8 mouse cellular contexts compared by ENCODE assay signal in the genomic region with DNA sequence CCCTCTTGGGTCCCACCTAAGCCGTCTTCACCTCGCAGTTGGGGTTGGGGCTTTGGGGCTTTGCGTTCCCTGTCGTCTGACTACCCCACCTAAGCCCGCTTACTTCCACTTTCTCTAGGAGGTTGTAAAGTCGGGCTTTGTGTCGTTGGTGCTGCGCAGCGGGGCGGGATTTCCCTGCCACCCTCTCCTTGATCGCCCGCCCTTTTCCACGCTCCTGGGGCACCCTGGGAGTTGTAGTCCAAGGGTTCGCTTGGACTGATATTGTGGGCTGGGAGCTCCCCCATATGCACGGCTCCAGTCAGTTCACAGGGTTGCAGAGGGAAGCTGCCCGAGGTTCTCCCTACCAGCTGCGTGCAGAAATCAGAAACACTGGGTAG.
DNase-seq lines count a peak whose midpoint lies in the region; ATAC-seq and TF ChIP-seq lines count a peak whose summit lies in the region.

No protein-coding gene starts in this region.

- peak overlapping the region; percentile 96 for H3K27ac ChIP-seq in embryonic facial prominence, embryonic 10.5 days (replicated peaks)
- H3K27ac ChIP-seq in intestine, embryonic 15.5 days = peak overlapping the region; percentile 93
- peak overlapping the region; percentile 93 for H3K27ac ChIP-seq in small intestine, adult 2 months (ENCODE audit: insufficient read depth, low read depth, low read length)

- peak; percentile 91 for ATAC-seq in intestine, embryonic 15.5 days

- peak overlapping the region; percentile 80 for H3K9ac ChIP-seq in intestine, embryonic 15.5 days

- H3K4me2 ChIP-seq in intestine, embryonic 15.5 days (replicated peaks) = peak overlapping the region; percentile 43

- H3K4me3 ChIP-seq in embryonic facial prominence, embryonic 10.5 days = peak overlapping the region; percentile 72
- H3K4me3 ChIP-seq in intestine, embryonic 15.5 days (replicated peaks) = peak overlapping the region; percentile 59
- peak overlapping the region; percentile 98 for H3K4me3 ChIP-seq in small intestine, adult 2 months (ENCODE audit: low read depth, low read length)

- 0 out of 2 replicates have a peak, but pooled peaks cover 5% of the 10 kb centered on the region for H3K4me1 ChIP-seq in embryonic facial prominence, embryonic 10.5 days
- no peaks in the 10 kb centered on the region for H3K4me1 ChIP-seq in intestine, embryonic 15.5 days (replicated peaks)
- H3K4me1 ChIP-seq in small intestine, adult 2 months (ENCODE audit: control insufficient read depth, insufficient read depth, insufficient read length, low read length) = no peaks in the 10 kb centered on the region

- peak; percentile 90 for DNase-seq in 3T3-L1 (ENCODE audit: low read depth, low spot score)
- peak; percentile 93 for DNase-seq in adrenal gland, postnatal 14 days
- peak; percentile 89 for DNase-seq in embryonic facial prominence, embryonic 10.5 days (ENCODE audit: low spot score)
- peak; percentile 72 to 82 for DNase-seq in gastrocnemius, postnatal 4 days (ENCODE audit: low spot score in 2 of 2)
- DNase-seq in left cerebral cortex, postnatal 14 days (ENCODE audit: low spot score in 2 of 2) = peak; percentile 79 to 85
- peak; percentile 89 for DNase-seq in mesoderm, embryonic 11.5 days (ENCODE audit: low read depth, low spot score)

- no peaks in the 10 kb centered on the region for H3K9me3 ChIP-seq in embryonic facial prominence, embryonic 10.5 days
- no peaks in the 10 kb centered on the region for H3K9me3 ChIP-seq in intestine, embryonic 15.5 days

- intact Hi-C loops in left cerebral cortex, postnatal 14 days (cut with DNase I) = loop anchor here (5.0 kb wide), 2 partner anchors 377 to 1227 kb away; no protein-coding TSS in a partner anchor

- peak; percentile 89 for TF ChIP-seq POLR2A in small intestine, adult 2 months (IDR thresholded peaks at IDR 0.05; ENCODE audit: low read depth, low read length)

- TF ChIP-seq CTCF in small intestine, adult 2 months (IDR thresholded peaks at IDR 0.05; ENCODE audit: extremely low read depth, insufficient read length, insufficient replicate concordance, low read depth, low read length) = peak; percentile 40; the same call in 1 of the 2 replicates

- H3K36me3 ChIP-seq in embryonic facial prominence, embryonic 10.5 days (replicated peaks) = no peaks in the 10 kb centered on the region
- no peaks in the 10 kb centered on the region for H3K36me3 ChIP-seq in intestine, embryonic 15.5 days
- H3K36me3 ChIP-seq in small intestine, adult 2 months (ENCODE audit: control insufficient read depth, insufficient read depth, low read length) = no peaks in the 10 kb centered on the region

- peaks cover 4% of the 10 kb centered on the region; the same call in 1 of the 2 replicates for H3K27me3 ChIP-seq in embryonic facial prominence, embryonic 10.5 days (replicated peaks; ENCODE audit: low read depth, poor library complexity, severe bottlenecking)
- H3K27me3 ChIP-seq in intestine, embryonic 15.5 days (replicated peaks) = no peaks in the 10 kb centered on the region
- no peaks in the 10 kb centered on the region for H3K27me3 ChIP-seq in small intestine, adult 2 months (ENCODE audit: control insufficient read depth, insufficient read depth, low read length)

- WGBS in embryonic facial prominence, embryonic 10.5 days = 12% methylated on average over 17 of the region's 17 CpGs
- 14% methylated on average over 17 of the region's 17 CpGs for WGBS in intestine, embryonic 15.5 days
- WGBS in small intestine, adult 2 months = 13% methylated on average over 17 of the region's 17 CpGs

Comparison
In these comparisons a context has a peak if more than half of its experiments do, and no peak if none do; other contexts are left out.
1. Peak in every context shown above with its lines: DNase-seq, ATAC-seq, H3K4me3 ChIP-seq and H3K27ac ChIP-seq.